Comparison of ENCODE assay signal across 9 mouse cellular contexts in the genomic region with DNA sequence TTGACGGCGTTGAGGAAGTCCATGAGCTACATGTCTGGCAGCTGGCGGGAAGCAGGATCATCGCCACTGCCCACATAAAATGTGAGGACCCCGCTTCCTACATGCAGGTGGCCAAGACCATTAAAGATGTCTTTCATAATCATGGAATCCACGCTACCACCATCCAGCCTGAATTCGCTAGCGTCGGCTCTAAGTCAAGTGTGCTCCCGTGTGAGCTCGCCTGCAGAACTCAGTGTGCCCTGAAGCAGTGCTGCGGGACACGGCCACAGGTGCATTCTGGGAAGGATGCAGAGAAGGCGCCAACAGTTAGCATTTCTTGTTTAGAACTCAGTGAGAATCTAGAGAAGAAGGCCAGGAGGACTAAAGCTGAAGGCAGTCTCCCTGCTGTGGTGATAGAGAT. TPM values are rescaled to one million over a fixed set of nuclear protein-coding genes. Genes with fewer than 3 reads are reported as not detected.
DNase-seq lines count a peak whose midpoint lies in the region; ATAC-seq and TF ChIP-seq lines count a peak whose summit lies in the region.
"Had no signal": no experiment of that assay in that cellular context is flagged by ENCODE, and none has a peak within 500 bp of the region (broad histone marks: within the 10 kb centered on the region; RNA-seq: fewer than 3 reads in every experiment).

No protein-coding gene starts in this region.

- peak overlapping the region; percentile 96; the same call in 1 of the 2 replicates for H3K4me2 ChIP-seq in kidney, postnatal 0 days (ENCODE audit: low read length)
- no peak overlapping the region for H3K4me2 ChIP-seq in kidney, embryonic 14.5 days (replicated peaks; ENCODE audit: low read depth, low read length)
- 0 out of 2 replicates have a peak overlapping the region, but pooled peaks have one; percentile 94 for H3K4me2 ChIP-seq in embryonic facial prominence, embryonic 13.5 days
- H3K4me2 ChIP-seq in hindbrain, embryonic 16.5 days (ENCODE audit: low read length) = peak overlapping the region; percentile 18
- peak overlapping the region; percentile 64 for H3K4me2 ChIP-seq in midbrain, postnatal 0 days (ENCODE audit: low read depth, low read length, poor library complexity, severe bottlenecking)

- H3K9me3 ChIP-seq in kidney, postnatal 0 days (replicated peaks; ENCODE audit: low read length) = no peaks in the 10 kb centered on the region
- H3K9me3 ChIP-seq in kidney, embryonic 14.5 days (ENCODE audit: control insufficient read depth, low read length) = no peaks in the 10 kb centered on the region
- H3K9me3 ChIP-seq in embryonic facial prominence, embryonic 13.5 days = no peaks in the 10 kb centered on the region
- no peaks in the 10 kb centered on the region for H3K9me3 ChIP-seq in hindbrain, embryonic 16.5 days (ENCODE audit: control insufficient read depth, low read length)
- no peaks in the 10 kb centered on the region for H3K9me3 ChIP-seq in midbrain, postnatal 0 days (ENCODE audit: low read length)

- no peak for TF ChIP-seq CTCF in kidney, postnatal 0 days (IDR thresholded peaks at IDR 0.05; ENCODE audit: low read depth)
- TF ChIP-seq CTCF in midbrain, postnatal 0 days (IDR thresholded peaks at IDR 0.05) = no peak

- no peak overlapping the region for H3K4me3 ChIP-seq in kidney, postnatal 0 days (replicated peaks; ENCODE audit: low read depth, low read length)
- no peak overlapping the region for H3K4me3 ChIP-seq in kidney, embryonic 14.5 days (ENCODE audit: low read length)
- H3K4me3 ChIP-seq in embryonic facial prominence, embryonic 13.5 days = no peak overlapping the region; the same call in 1 of the 2 replicates
- H3K4me3 ChIP-seq in hindbrain, embryonic 16.5 days (ENCODE audit: low read length) = no peak overlapping the region
- H3K4me3 ChIP-seq in midbrain, postnatal 0 days (ENCODE audit: low read depth, low read length) = peak overlapping the region; percentile 96; the same call in 1 of the 2 replicates

- no peak for ATAC-seq in kidney, postnatal 0 days (replicated peaks; ENCODE audit: low FRiP score, low read depth)
- ATAC-seq in kidney, embryonic 14.5 days (ENCODE audit: low FRiP score, low TSS enrichment) = no peak
- ATAC-seq in embryonic facial prominence, embryonic 13.5 days (ENCODE audit: insufficient number of reproducible peaks, insufficient read depth, low FRiP score, low TSS enrichment, low read depth) = no peak
- ATAC-seq in hindbrain, embryonic 16.5 days = no peak
- ATAC-seq in midbrain, postnatal 0 days (ENCODE audit: low FRiP score) = no peak

- no peaks in the 10 kb centered on the region for H3K27me3 ChIP-seq in kidney, postnatal 0 days (ENCODE audit: insufficient read depth, low read length)
- H3K27me3 ChIP-seq in kidney, embryonic 14.5 days (ENCODE audit: control insufficient read depth, insufficient read depth, low read length) = no peaks in the 10 kb centered on the region
- H3K27me3 ChIP-seq in embryonic facial prominence, embryonic 13.5 days = 0 out of 2 replicates have a peak, but pooled peaks cover 3% of the 10 kb centered on the region
- H3K27me3 ChIP-seq in hindbrain, embryonic 16.5 days (replicated peaks; ENCODE audit: control insufficient read depth, insufficient read depth, low read length) = no peaks in the 10 kb centered on the region
- H3K27me3 ChIP-seq in midbrain, postnatal 0 days (ENCODE audit: insufficient read depth, low read length) = no peaks in the 10 kb centered on the region

- 95% methylated on average over 14 of the region's 14 CpGs for WGBS in kidney, postnatal 0 days
- 97% methylated on average over 14 of the region's 14 CpGs for WGBS in kidney, embryonic 14.5 days
- whole genome bisulfite sequencing in embryonic facial prominence, embryonic 13.5 days = 95% methylated on average over 14 of the region's 14 CpGs
- 91% methylated on average over 14 of the region's 14 CpGs for WGBS in hindbrain, embryonic 16.5 days
- WGBS in midbrain, postnatal 0 days = 88% methylated on average over 14 of the region's 14 CpGs

- peaks cover 14% of the 10 kb centered on the region; the same call in 1 of the 2 replicates for H3K36me3 ChIP-seq in kidney, postnatal 0 days (ENCODE audit: insufficient read depth, low read length)
- peaks cover 9% of the 10 kb centered on the region for H3K36me3 ChIP-seq in kidney, embryonic 14.5 days (ENCODE audit: control insufficient read depth, insufficient read depth, low read length)
- H3K36me3 ChIP-seq in embryonic facial prominence, embryonic 13.5 days = peaks cover 22% of the 10 kb centered on the region
- 0 out of 2 replicates have a peak, but pooled peaks cover 2% of the 10 kb centered on the region for H3K36me3 ChIP-seq in hindbrain, embryonic 16.5 days (ENCODE audit: control insufficient read depth, insufficient read depth, low read length)
- peaks cover 3% of the 10 kb centered on the region; the same call in 1 of the 2 replicates for H3K36me3 ChIP-seq in midbrain, postnatal 0 days (ENCODE audit: insufficient read depth, low read length)

- peaks cover 30% of the 10 kb centered on the region for H3K4me1 ChIP-seq in kidney, postnatal 0 days (replicated peaks; ENCODE audit: insufficient read depth, low read length)
- H3K4me1 ChIP-seq in kidney, embryonic 14.5 days (ENCODE audit: control insufficient read depth, insufficient read depth, low read length) = peaks cover 14% of the 10 kb centered on the region
- peaks cover 44% of the 10 kb centered on the region for H3K4me1 ChIP-seq in embryonic facial prominence, embryonic 13.5 days
- peaks cover 34% of the 10 kb centered on the region for H3K4me1 ChIP-seq in hindbrain, embryonic 16.5 days (ENCODE audit: control insufficient read depth, insufficient read depth, low read depth, low read length)
- H3K4me1 ChIP-seq in midbrain, postnatal 0 days (ENCODE audit: insufficient read depth, low read length) = peaks cover 15% of the 10 kb centered on the region; the same call in 1 of the 2 replicates

- no peak overlapping the region for H3K27ac ChIP-seq in kidney, postnatal 0 days
- H3K27ac ChIP-seq in kidney, embryonic 14.5 days (ENCODE audit: low read depth, low read length) = no peak overlapping the region
- no peak overlapping the region for H3K27ac ChIP-seq in embryonic facial prominence, embryonic 13.5 days
- H3K27ac ChIP-seq in hindbrain, embryonic 16.5 days (ENCODE audit: low read depth, low read length) = no peak overlapping the region
- no peak overlapping the region for H3K27ac ChIP-seq in midbrain, postnatal 0 days (ENCODE audit: low read depth, low read length)

- no peak for DNase-seq in kidney, postnatal 0 days (ENCODE audit: low spot score)
- DNase-seq in midbrain, postnatal 0 days (ENCODE audit: low spot score) = no peak
- no peak for DNase-seq in embryo, embryonic 10 days (ENCODE audit: low spot score)
- no peak for DNase-seq in urinary bladder, adult 2 months (ENCODE audit: low spot score)
- DNase-seq: cerebellum, postnatal 36 days; spleen, adult 18-20 months had no signal

- no peak overlapping the region for H3K9ac ChIP-seq in kidney, postnatal 0 days (ENCODE audit: low read depth, low read length)
- H3K9ac ChIP-seq in kidney, embryonic 14.5 days (ENCODE audit: low read depth, low read length) = no peak overlapping the region
- H3K9ac ChIP-seq in embryonic facial prominence, embryonic 13.5 days = no peak overlapping the region
- no peak overlapping the region for H3K9ac ChIP-seq in hindbrain, embryonic 16.5 days (ENCODE audit: low read depth, low read length)
- H3K9ac ChIP-seq in midbrain, postnatal 0 days (replicated peaks; ENCODE audit: low read length, poor library complexity, severe bottlenecking) = no peak overlapping the region

RNA-seq across cellular contexts. Expression of a gene that starts 2.7 kb away (rescaled TPM):
- 5.6 TPM in 2 replicates for polyA plus RNA-seq in kidney, postnatal 0 days (2015; fragmentation: Nextera tagmentation; extraction: Ambion mirVana)
- 2.0 and 2.4 TPM in 2 replicates for polyA plus RNA-seq in kidney, embryonic 14.5 days (2014; fragmentation: Nextera tagmentation; extraction: Ambion mirVana)
- polyA plus RNA-seq in embryonic facial prominence, embryonic 13.5 days (2015; fragmentation: Nextera tagmentation; extraction: Ambion mirVana) = 1.7 and 2.0 TPM in 2 replicates
- polyA plus RNA-seq in hindbrain, embryonic 16.5 days (2015; fragmentation: Nextera tagmentation; extraction: Ambion mirVana) = 2.0 and 2.2 TPM in 2 replicates
- total RNA-seq in midbrain, postnatal 0 days (2014; rRNA removed) = 21.9 and 27.4 TPM in 2 replicates
- polyA plus RNA-seq in midbrain, postnatal 0 days (2015; fragmentation: Nextera tagmentation; extraction: Ambion mirVana) = 4.4 and 5.1 TPM in 2 replicates
- polyA plus RNA-seq in urinary bladder, adult 2 months (2012; rRNA removed) = 11.2 and 12.6 TPM in 2 replicates
